Mouse (Mus musculus) MEL (cell line): ENCODE data around the gene Keap1. TPM values are rescaled to one million over a fixed set of nuclear protein-coding genes. Genes with fewer than 3 reads are reported as not detected.

Experiments used
- DNase-seq: peaks from one replicate; pipeline ENCODE4 v3.0.0; 2011; ENCODE audit warnings: low read depth, low spot score
- H3K27ac ChIP-seq: 2 replicates; pipeline ENCODE4 v1.5.1; 2012; ENCODE audit warnings: low read depth, mild to moderate bottlenecking, control low read depth, low read length, moderate library complexity; ENCODE audit not compliant: control insufficient read depth
- H3K27me3 ChIP-seq, 2 experiments: fragments of 150-350 bp in 1 of 2; sonication (generic) in 1 of 2; 2 replicates each; pipeline ENCODE4 v1.6.1; 2012; ENCODE audit warnings: low read length in 2 of 2, mild to moderate bottlenecking in 2 of 2, improper control_type of control experiment in 1 of 2, moderate library complexity in 1 of 2; ENCODE audit not compliant: insufficient read depth in 2 of 2, control insufficient read depth in 1 of 2
- H3K36me3 ChIP-seq, 2 experiments: 2 replicates each; pipeline ENCODE4 v1.6.1; 2012 to 2014; ENCODE audit warnings: low read length in 2 of 2, improper control_type of control experiment in 1 of 2, inconsistent platforms in 1 of 2, mild to moderate bottlenecking in 1 of 2; ENCODE audit not compliant: insufficient read depth in 2 of 2, control insufficient read depth in 1 of 2
- H3K4me1 ChIP-seq, 2 experiments: fragments of 150-350 bp in 1 of 2; sonication (generic) in 1 of 2; 2 replicates each; pipeline ENCODE4 v1.6.1; 2012; ENCODE audit warnings: low read length in 2 of 2, improper control_type of control experiment in 1 of 2, mild to moderate bottlenecking in 1 of 2; ENCODE audit not compliant: insufficient read depth in 2 of 2, control insufficient read depth in 1 of 2
- H3K4me3 ChIP-seq, 2 experiments: fragments of 150-350 bp in 1 of 2; sonication (generic) in 1 of 2; 2 replicates each; pipeline ENCODE4 v1.5.1; 2012; ENCODE audit warnings: low read depth in 2 of 2, low read length in 2 of 2, mild to moderate bottlenecking in 2 of 2, moderate library complexity in 2 of 2, control low read depth in 1 of 2, improper control_type of control experiment in 1 of 2; ENCODE audit not compliant: control insufficient read depth in 1 of 2, insufficient read depth in 1 of 2
- H3K79me2 ChIP-seq: 2 replicates; pipeline ENCODE4 v1.6.1; 2012; ENCODE audit warnings: mild to moderate bottlenecking, low read length, moderate library complexity; ENCODE audit not compliant: control insufficient read depth, poor library complexity, insufficient read depth
- H3K9ac ChIP-seq: 2 replicates; pipeline ENCODE4 v1.6.1; 2012; ENCODE audit warnings: low read depth, mild to moderate bottlenecking, control low read depth, low read length, moderate library complexity; ENCODE audit not compliant: control insufficient read depth, poor library complexity, severe bottlenecking
- H3K9me3 ChIP-seq: fragments of 150-350 bp; sonication (generic); replicated peaks from 2 replicates; pipeline ENCODE4 v1.6.1; 2012; ENCODE audit warnings: mild to moderate bottlenecking, low read length, improper control_type of control experiment, moderate library complexity; ENCODE audit not compliant: insufficient read depth
- BHLHE40 ChIP-seq: IDR thresholded peaks from 2 replicates; pipeline ENCODE4 v1.6.1; 2012; ENCODE audit warnings: low read depth, mild to moderate bottlenecking, inconsistent platforms, low read length, improper control_type of control experiment, borderline replicate concordance
- E2F4 ChIP-seq: IDR thresholded peaks from 2 replicates; pipeline ENCODE4 v1.6.1; 2011; ENCODE audit warnings: low read depth, low read length, improper control_type of control experiment, borderline replicate concordance
- GATA1 ChIP-seq: IDR thresholded peaks from 2 replicates; pipeline ENCODE4 v1.6.1; 2011; ENCODE audit warnings: low read depth, low read length, improper control_type of control experiment
- HCFC1 ChIP-seq: IDR thresholded peaks from 2 replicates; pipeline ENCODE4 v1.6.1; 2012; ENCODE audit warnings: low read depth, mild to moderate bottlenecking, inconsistent platforms, low read length, improper control_type of control experiment, moderate library complexity
- JUND ChIP-seq: IDR thresholded peaks from 2 replicates; pipeline ENCODE4 v1.6.1; 2011; ENCODE audit warnings: low read depth, mild to moderate bottlenecking, improper control_type of control experiment, low read length
- MAX ChIP-seq: IDR thresholded peaks from 2 replicates; pipeline ENCODE4 v1.6.1; 2011; ENCODE audit warnings: low read length, improper control_type of control experiment
- MYC ChIP-seq: IDR thresholded peaks from 2 replicates; pipeline ENCODE4 v1.6.1; 2011; ENCODE audit warnings: low read depth, mild to moderate bottlenecking, low read length, improper control_type of control experiment, moderate library complexity
- NELFE ChIP-seq: IDR thresholded peaks from 2 replicates; pipeline ENCODE4 v1.6.1; 2011; ENCODE audit warnings: low read depth, low read length, improper control_type of control experiment
- POLR2AphosphoS2 ChIP-seq: IDR thresholded peaks from 2 replicates; pipeline ENCODE4 v1.6.1; 2011; ENCODE audit warnings: low read length, improper control_type of control experiment
- POLR2AphosphoS5 ChIP-seq: IDR thresholded peaks from 2 replicates; pipeline ENCODE4 v1.6.1; 2012; ENCODE audit warnings: low read depth, borderline replicate concordance, mild to moderate bottlenecking, inconsistent platforms, low read length, moderate library complexity, mixed read lengths
- RCOR1 ChIP-seq: IDR thresholded peaks from 2 replicates; pipeline ENCODE4 v1.6.1; 2012; ENCODE audit warnings: low read depth, mild to moderate bottlenecking, inconsistent platforms, low read length, improper control_type of control experiment
- SMC3 ChIP-seq: IDR thresholded peaks from 2 replicates; pipeline ENCODE4 v1.6.1; 2011; ENCODE audit warnings: low read depth, low read length, improper control_type of control experiment
- TAL1 ChIP-seq: IDR thresholded peaks from 2 replicates; pipeline ENCODE4 v1.6.1; 2012; ENCODE audit warnings: mild to moderate bottlenecking, inconsistent platforms, low read length, moderate library complexity, mixed read lengths
- TBP ChIP-seq: IDR thresholded peaks from 2 replicates; pipeline ENCODE4 v1.8.0; 2011; ENCODE audit warnings: low read depth, low read length, improper control_type of control experiment
- TCF12 ChIP-seq: IDR thresholded peaks from 2 replicates; pipeline ENCODE4 v1.6.1; 2014; ENCODE audit warnings: low read depth, mild to moderate bottlenecking, inconsistent platforms, low read length, improper control_type of control experiment, moderate library complexity
- USF2 ChIP-seq, 2 experiments: IDR thresholded peaks; 2 replicates each; pipeline ENCODE4 v1.6.1; 2011 to 2012; ENCODE audit warnings: improper control_type of control experiment in 2 of 2, low read length in 2 of 2, borderline replicate concordance in 1 of 2, inconsistent platforms in 1 of 2, low read depth in 1 of 2, mild to moderate bottlenecking in 1 of 2; ENCODE audit not compliant: insufficient read depth in 1 of 2
- ZKSCAN1 ChIP-seq: IDR thresholded peaks from 2 replicates; pipeline ENCODE4 v1.6.1; 2012; ENCODE audit warnings: low read depth, mild to moderate bottlenecking, inconsistent platforms, low read length, improper control_type of control experiment, moderate library complexity
- ZMIZ1 ChIP-seq: IDR thresholded peaks from 2 replicates; pipeline ENCODE4 v1.6.1; 2012; ENCODE audit warnings: low read depth, mild to moderate bottlenecking, inconsistent platforms, low read length, improper control_type of control experiment, moderate library complexity
- polyA plus RNA-seq, 2 experiments: library from polyadenylated mRNA; stranded (reverse) in 1 of 2; unstranded in 1 of 2; fragments of >175 nt in 1 of 2; fragments of >200 nt in 1 of 2; gene quantifications; 2 replicates each; pipeline versions ENCODE4 v1.2.1 to v1.2.4; 2012; ENCODE audit warnings: low replicate concordance in 2 of 2, low read depth in 1 of 2; ENCODE audit not compliant: insufficient read length in 2 of 2, insufficient read depth in 1 of 2, missing spikeins in 1 of 2
- total RNA-seq: library from RNA; depleted of rRNA; stranded (reverse); fragments of 300-350 nt; gene quantifications from 2 replicates; pipeline ENCODE4 v1.2.3, GENCODE M21; 2012

The Keap1 gene
- total and polyA plus RNA-seq, 3 experiments = 67.5 to 174 (median 171) TPM

- no peak for TF ChIP-seq TCF12
- no peak for TF ChIP-seq GATA1
- no peak for TF ChIP-seq JUND
- no peak for TF ChIP-seq USF2 (IDR thresholded peaks at IDR 0.05; ENCODE audit: borderline replicate concordance in 1 of 2, insufficient read depth in 1 of 2, low read depth in 1 of 2, low read length in 2 of 2)
- no peak for TF ChIP-seq E2F4
- no peak for TF ChIP-seq SMC3
- no peak for TF ChIP-seq NELFE
- no peak for TF ChIP-seq POLR2AphosphoS5
- TF ChIP-seq HCFC1 = no peak
- TF ChIP-seq TBP = no peak
- no peak for TF ChIP-seq POLR2AphosphoS2
- TF ChIP-seq ZKSCAN1 = no peak
- TF ChIP-seq MYC = no peak
- TF ChIP-seq TAL1 = no peak
- no peak for TF ChIP-seq BHLHE40
- TF ChIP-seq MAX = no peak
- DNase-seq = no peak
- Histone ChIP-seq H3K27ac (no peak overlapping the region), H3K79me2 (no peaks in the 10 kb centered on the region), H3K36me3 (peaks cover 3 to 8% of the 10 kb centered on the region in 2 experiments), H3K9ac (no peak overlapping the region), H3K27me3 (no peaks in the 10 kb centered on the region), H3K4me3 (no peak overlapping the region), H3K4me1 (peaks cover 5 to 8% of the 10 kb centered on the region in 2 experiments), H3K9me3 (no peaks in the 10 kb centered on the region)
Measured at GRCm38 (mm10) chr9:21193786-21194185, 45.4 kb downstream of the Keap1 start.

GRCm38 (mm10) chr9:21190670-21191069, 48.5 kb downstream of the Keap1 start:
- Histone ChIP-seq H3K79me2 (no peaks in the 10 kb centered on the region), H3K9me3 (no peaks in the 10 kb centered on the region), H3K36me3 (peaks cover 3 to 6% of the 10 kb centered on the region in 2 experiments; a peak in 3 of 4 replicates), H3K4me1 (peaks cover 5 to 8% of the 10 kb centered on the region in 2 experiments), H3K27me3 (no peaks in the 10 kb centered on the region), H3K9ac (no peak overlapping the region), H3K4me3 (no peak overlapping the region), H3K27ac (no peak overlapping the region)
- TF ChIP-seq ZMIZ1 (no peak), RCOR1 (peak; percentile 80), JUND (peak; percentile 78; the same call in 1 of the 2 replicates)
- no peak for DNase-seq
